Mouse (Mus musculus): Measurements from ENCODE around the gene Gm11569.
"Not testable (repeated sequence)": the region's sequence is repeated elsewhere in the genome, so short reads cannot be mapped to it uniquely, and the experiment has no call there.

Gm11569 gene

GRCm38 (mm10) chr11:99798832-99799231 is at the start of gene Gm11569:
Gene Gm11569, minus strand, starts transcription at chr11:99798932.
- not testable (repeated sequence) for DNase-seq (ENCODE audit: low spot score)

- DNase-seq (ENCODE audit: low spot score) = no peak
Observed at GRCm38 (mm10) chr11:99846746-99847145, 48.0 kb upstream of the Gm11569 start.

GRCm38 (mm10) chr11:99842185-99842584 is 43.5 kb upstream of the Gm11569 start:
- DNase-seq (ENCODE audit: low spot score) = no peak

GRCm38 (mm10) chr11:99837966-99838365 is 39.2 kb upstream of the Gm11569 start, which contains the start of gene 2300003K06Rik:
Gene 2300003K06Rik, minus strand, starts transcription at chr11:99838066.
- no peak for DNase-seq (ENCODE audit: low spot score)

- DNase-seq (ENCODE audit: low spot score) = not testable (repeated sequence)
Observed at GRCm38 (mm10) chr11:99815566-99815965, 16.8 kb upstream of the Gm11569 start, which contains the start of gene Gm11564. Gene Gm11564, minus strand, starts transcription at chr11:99815666.

GRCm38 (mm10) chr11:99809792-99810191 is 11.1 kb upstream of the Gm11569 start, which contains the start of gene Krtap4-13:
Gene Krtap4-13, minus strand, starts transcription at chr11:99809892.
- DNase-seq (ENCODE audit: low spot score) = not testable (repeated sequence)

- not testable (repeated sequence) for DNase-seq (ENCODE audit: low spot score)
Observed at GRCm38 (mm10) chr11:99804346-99804745, 5.6 kb upstream of the Gm11569 start, which contains the start of gene Gm11554. Gene Gm11554, minus strand, starts transcription at chr11:99804446.

GRCm38 (mm10) chr11:99793367-99793766 is 5.4 kb downstream of the Gm11569 start, which contains the start of gene Gm11596:
Gene Gm11596, minus strand, starts transcription at chr11:99793467.
- DNase-seq (ENCODE audit: low spot score) = no peak

- not testable (repeated sequence) for DNase-seq (ENCODE audit: low spot score)
Observed at GRCm38 (mm10) chr11:99784900-99785299, 13.8 kb downstream of the Gm11569 start, which contains the start of gene Krtap4-9. Gene Krtap4-9, plus strand, starts transcription at chr11:99785200.

- no peak for DNase-seq (ENCODE audit: low spot score)
Observed at GRCm38 (mm10) chr11:99780604-99781003, 18.1 kb downstream of the Gm11569 start, which contains the start of gene Krtap4-8. Gene Krtap4-8, minus strand, starts transcription at chr11:99780704.

GRCm38 (mm10) chr11:99778401-99778800 is 20.3 kb downstream of the Gm11569 start:
- no peak for DNase-seq (ENCODE audit: low spot score)

GRCm38 (mm10) chr11:99772813-99773212 is 25.9 kb downstream of the Gm11569 start, which contains the start of gene Gm11595:
Gene Gm11595, minus strand, starts transcription at chr11:99772913.
- not testable (repeated sequence) for DNase-seq (ENCODE audit: low spot score)

- no peak for DNase-seq (ENCODE audit: low spot score)
Observed at GRCm38 (mm10) chr11:99768410-99768809, 30.3 kb downstream of the Gm11569 start.

GRCm38 (mm10) chr11:99758877-99759276 is 39.9 kb downstream of the Gm11569 start:
- DNase-seq (ENCODE audit: low spot score) = no peak

Data from layer of hippocampus, adult 11-12 months (tissue).